Mouse (Mus musculus): ENCODE results near the gene Prdm9.

Gene Prdm9

DNA sequence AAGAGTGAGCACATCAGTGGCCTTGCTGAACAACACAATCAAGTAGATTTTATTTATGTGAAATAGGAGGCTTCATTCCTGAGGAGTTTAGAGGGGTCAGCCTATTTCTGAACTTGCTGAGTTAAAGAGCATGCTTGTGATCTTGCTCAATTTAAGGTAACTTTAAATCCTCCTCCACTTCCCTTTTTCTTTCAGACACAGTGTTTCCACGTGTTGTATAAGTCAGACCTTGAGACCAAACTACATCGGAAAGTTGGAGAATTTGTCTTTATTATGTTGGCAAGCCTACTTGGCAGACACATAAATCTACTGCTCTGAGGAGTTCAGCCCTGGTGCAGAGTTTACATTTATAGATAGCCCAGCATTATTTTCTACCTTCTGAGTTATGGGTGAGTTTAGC is 35.3 kb downstream of the Prdm9 start:
- in situ Hi-C loops (cut with MboI, MseI) = no loop called here

DNA sequence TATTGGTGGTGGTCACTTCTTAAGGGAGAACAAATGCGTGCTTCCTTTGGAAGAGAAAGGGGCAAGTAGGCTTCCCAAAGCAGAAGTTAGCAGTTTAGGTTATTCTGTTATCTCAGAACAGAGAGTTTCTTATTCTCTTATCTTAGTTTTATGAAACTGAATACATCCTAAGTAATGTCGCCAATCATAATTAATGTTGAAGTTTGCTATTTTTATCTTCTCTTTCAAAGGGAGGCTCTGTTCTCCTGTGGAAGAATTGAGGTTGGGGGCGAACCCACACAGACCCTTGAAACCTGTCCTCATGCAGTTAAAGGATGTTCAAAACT is 36.4 kb downstream of the Prdm9 start:
- in situ Hi-C loops (cut with MboI, MseI) = no loop called here

DNA sequence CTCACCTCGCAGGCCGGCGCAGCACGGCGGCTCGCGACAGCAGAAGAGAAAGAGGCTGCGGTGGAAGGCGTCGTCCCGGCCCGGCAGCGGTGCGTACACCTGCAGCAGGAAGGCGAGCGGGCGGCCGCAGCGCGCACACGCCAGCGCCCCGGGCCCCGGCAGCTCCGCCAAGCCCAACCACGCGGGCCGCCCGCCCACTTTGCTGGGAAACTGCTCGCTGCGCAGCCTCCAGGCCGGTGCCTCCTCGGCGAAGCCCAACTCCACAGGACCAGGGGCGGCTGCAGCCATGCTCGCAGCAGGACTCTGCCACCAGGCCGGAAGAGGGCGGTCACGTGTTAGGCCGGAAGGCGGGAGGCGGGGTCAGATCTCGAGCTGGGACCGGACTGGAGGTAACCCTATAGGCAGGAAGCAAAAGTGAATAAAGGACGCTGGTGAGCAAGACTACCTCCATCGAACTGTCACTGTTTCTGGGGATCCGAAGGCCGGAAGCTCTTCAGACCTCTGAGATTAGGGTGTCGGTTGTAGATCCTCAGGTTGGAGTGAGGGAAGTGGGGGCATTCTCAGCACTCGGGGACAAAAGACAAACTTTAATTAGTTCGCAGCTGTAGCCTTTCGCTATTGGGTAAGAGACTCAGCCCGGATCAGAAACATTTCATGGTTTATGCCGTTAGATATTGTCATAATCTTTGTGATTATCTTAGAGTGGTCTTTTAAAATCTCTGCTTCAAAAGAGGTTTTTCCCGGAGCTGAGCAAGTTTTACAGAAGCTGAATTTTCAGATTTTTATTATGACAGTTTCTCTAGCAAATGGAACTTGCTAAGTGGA is 37.0 kb downstream of the Prdm9 start, which contains the start of gene Pdcd2:
Gene Pdcd2 (minus strand): TSS at position 316 of the 825 bp plus-strand sequence.
- in situ Hi-C loops (cut with MboI, MseI) = no loop called here

DNA sequence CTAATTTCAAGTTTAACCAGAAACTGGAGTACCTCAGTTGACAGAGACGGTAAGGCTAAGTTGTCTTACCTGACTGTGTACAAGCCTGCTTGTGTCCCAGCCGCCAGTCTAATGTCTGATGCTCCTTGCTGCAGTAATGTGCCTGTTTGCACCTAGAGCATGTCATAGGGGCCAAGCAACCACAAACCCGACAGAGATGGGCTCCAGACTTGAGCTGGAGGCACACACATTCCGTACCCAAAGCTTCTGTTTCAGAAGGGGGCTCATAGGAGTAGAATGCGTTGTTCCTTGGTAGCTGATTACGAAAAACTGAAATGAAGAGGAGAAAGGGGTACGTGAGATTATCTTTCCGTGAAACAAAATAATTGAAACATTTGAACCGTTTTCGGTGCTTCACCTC is 37.9 kb downstream of the Prdm9 start:
- in situ Hi-C loops (cut with MboI, MseI) = no loop called here

DNA sequence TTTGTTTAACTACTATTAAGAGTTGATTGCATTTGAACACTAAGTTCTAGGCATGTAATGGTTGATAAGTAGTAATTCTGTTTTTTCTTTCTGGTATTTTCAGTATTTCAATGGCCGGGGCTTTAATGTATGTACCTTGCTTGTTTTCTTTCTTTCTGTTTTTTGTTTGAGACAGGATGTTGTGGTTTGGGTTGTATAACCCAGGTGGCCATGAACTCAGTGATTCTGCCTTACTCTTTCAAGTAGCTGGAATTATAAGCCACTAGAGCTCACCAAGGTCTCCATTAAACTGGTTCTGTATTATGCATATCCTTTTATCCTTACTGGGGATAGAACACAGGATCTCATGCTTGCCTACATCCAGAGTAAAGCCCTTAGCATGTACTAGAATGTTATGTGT is 45.4 kb downstream of the Prdm9 start:
- in situ Hi-C loops (cut with MboI, MseI) = no loop called here

DNA sequence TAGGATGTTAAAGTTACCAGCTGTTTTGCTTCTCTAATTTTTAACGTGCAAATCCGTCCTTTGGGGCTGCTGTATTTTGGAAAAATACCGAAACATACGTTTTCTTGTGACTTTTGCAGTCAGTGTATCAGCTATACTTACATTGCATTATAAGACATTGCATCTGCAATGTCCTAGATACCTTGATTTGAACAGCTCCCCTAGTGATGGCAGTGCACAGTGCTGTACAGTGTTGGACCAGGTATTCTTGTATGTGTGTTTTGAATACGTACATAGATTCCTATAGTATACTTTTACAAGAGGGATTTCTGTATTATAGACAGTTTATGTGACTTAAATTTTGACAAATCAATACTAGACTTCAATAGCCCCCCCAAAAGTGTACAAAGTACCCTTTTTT is 46.0 kb downstream of the Prdm9 start:
- in situ Hi-C loops (cut with MboI, MseI) = no loop called here

DNA sequence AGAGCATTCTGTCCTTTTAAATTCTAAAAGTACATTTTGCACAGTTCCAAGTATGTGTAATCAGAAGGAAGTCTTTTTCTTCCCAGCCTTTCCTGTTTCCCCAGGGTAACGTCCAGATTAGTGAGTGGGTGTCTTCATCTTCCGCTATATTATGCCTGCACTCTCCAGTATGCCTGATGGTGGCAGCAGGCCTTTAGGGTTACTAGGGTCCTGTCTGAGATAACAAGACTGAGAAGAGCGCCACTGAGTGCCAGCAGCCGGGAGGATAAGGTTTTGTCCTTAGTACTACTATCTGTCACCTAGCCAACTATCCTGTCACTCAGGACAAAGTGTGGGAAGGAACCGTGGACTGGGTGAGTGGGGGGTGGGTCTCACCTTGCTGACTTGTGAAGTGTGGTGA is 46.4 kb downstream of the Prdm9 start:
- in situ Hi-C loops (cut with MboI, MseI) = no loop called here

DNA sequence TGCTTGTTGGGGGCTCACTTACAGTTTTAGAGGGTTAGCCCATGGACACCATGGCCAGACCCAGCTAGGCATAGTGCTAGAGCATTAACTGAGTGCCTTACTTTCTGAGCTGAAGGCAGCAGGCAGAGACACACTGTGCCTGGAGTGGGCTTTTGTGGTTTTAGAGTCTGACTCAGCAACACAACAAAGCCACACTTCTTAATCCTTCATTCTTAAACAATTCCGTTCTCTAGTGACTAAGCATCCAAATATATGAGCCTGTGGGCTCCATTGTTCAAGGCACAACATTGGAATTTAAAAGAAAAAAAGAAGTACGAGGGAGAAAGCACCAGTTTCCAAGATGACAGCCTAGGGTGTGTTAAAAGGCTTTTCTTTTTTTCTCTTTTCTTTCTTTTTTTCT is 53.5 kb downstream of the Prdm9 start:
- in situ Hi-C loops (cut with MboI, MseI) = no loop called here

DNA sequence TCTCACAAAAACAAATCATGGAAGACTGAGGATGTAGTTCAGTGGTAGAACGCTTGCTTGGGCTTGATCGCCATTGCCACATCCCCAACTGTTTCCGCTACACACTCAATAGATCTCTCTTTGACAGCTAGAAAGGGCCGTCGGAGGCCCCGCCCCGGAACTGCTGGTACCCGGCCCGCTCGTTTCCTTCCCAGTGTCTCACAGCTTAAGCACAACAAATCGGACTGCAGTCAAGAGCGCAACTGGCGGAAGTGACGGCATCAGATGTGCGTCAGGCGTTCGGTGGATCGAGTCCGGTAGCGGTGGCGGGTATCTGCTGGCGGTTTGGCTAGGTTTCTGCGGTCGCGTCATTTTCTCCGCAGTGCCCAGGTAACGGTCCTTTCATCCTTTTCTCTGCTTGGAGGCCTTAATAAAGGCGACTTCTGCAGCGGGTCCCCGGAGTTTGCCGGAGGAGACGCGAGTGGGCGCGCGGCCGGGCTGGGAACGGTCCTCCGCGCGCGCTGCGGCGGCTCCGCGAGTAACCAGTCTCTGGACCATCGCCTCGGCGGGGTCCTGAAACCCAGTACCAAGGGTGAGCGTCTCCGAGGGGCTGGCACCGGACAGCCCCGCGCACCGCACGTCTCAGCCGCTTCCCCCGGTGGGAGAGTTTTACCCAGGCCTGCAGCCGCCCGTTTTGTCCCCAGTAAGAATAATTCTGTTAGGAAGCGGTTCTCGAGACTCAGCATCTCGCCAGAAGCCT is 64.3 kb downstream of the Prdm9 start, which contains the start of the genes Psmb1 and Tbp:
Gene Psmb1 (minus strand): TSS at position 96 of the 739 bp plus-strand sequence.
Gene Tbp (plus strand): TSS at position 233 of the 739 bp plus-strand sequence.
- in situ Hi-C loops (cut with MboI, MseI) = loop anchor here (10.0 kb wide), 1 partner anchor 215 kb away; no protein-coding TSS in a partner anchor

DNA sequence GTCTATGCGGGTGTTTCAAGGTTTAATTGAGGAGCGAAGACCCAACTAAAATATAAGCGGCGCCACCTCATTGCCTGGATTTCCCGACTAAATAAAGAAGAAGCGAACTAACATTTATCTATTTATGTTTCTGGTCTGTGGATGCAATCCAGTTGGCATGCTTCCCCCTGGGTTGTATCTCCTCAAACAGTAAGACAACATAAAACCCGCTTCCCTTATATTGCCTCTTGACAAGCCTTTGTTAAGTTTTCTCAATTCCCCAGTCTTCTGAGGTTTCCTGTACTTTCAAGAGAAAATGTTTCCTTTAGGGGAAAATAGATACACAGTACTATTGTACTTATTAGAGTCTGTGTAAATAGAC is 65.4 kb downstream of the Prdm9 start:
- in situ Hi-C loops (cut with MboI, MseI) = no loop called here

DNA sequence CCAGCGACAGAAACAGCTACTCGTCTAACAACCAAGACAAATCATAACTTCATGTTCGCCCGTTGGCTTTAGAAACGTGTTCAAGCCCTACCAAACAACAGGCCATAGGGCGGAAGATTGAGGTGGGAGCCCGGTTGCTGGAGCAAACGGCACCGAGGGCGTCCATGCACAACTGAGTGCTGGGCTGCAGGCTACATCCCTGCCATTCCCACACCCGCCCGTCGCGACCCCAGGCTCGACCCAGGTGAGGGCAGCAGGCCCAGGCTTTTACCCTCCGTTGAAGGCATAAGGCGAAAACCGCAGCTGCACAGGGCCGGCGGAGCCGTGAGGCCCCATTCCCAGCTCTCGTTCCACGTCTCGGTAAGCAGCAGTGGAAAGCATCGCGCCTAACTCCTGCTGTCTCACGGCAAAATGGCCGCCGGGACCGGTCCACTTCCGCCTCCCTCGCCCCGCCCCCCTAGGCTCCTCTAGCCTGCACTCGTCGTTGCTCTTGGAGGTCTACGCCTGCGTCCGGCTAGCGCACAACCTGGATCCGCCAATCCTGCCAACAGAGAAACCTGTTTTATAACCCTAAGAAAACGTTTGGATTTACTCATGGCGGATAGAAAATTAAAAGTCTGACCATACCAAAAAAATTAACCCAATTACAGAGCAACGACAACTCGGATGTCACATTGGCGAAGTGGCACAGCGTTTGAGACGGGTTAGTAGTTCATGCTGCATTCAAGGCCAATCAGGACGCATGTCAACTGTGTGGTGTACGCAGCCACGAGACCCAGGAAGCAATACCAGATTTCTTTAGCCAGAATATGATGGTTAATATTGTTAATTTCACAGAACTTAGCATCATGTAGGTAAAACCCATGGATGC is 66.0 kb downstream of the Prdm9 start:
- in situ Hi-C loops (cut with MboI, MseI) = no loop called here

All from regulatory T cell (primary cell).